Mouse (Mus musculus): ENCODE measurements around the gene Ccdc171.
A peak's percentile ranks its signal among the peaks of the same experiment; 100 is the strongest.
"Not testable (repeated sequence)": the region's sequence is repeated elsewhere in the genome, so short reads cannot be mapped to it uniquely, and the experiment has no call there.

The Ccdc171 gene

GRCm38 (mm10) chr4:83524843-83525689, at the start of gene Ccdc171:
TSS of gene Ccdc171 (plus strand) at chr4:83525545.
- DNase-seq (ENCODE audit: low read depth, low spot score), result peak; percentile 89

- DNase-seq (ENCODE audit: low read depth, low spot score), result no peak
Measured at GRCm38 (mm10) chr4:83485250-83485649, 40.1 kb upstream of the Ccdc171 start.

GRCm38 (mm10) chr4:83485735-83486116, 39.6 kb upstream of the Ccdc171 start:
- DNase-seq (ENCODE audit: low read depth, low spot score), result peak; percentile 79

- peak; percentile 83 for DNase-seq (ENCODE audit: low read depth, low spot score)
Measured at GRCm38 (mm10) chr4:83486117-83486901, 39.0 kb upstream of the Ccdc171 start, which contains the start of gene Psip1. TSS of gene Psip1 (minus strand) at chr4:83486459.

- DNase-seq (ENCODE audit: low read depth, low spot score), result no peak
Measured at GRCm38 (mm10) chr4:83489121-83489520, 36.2 kb upstream of the Ccdc171 start.

GRCm38 (mm10) chr4:83493112-83493511, 32.2 kb upstream of the Ccdc171 start:
- DNase-seq (ENCODE audit: low read depth, low spot score), result no peak

- DNase-seq (ENCODE audit: low read depth, low spot score), result not testable (repeated sequence)
Measured at GRCm38 (mm10) chr4:83497013-83497412, 28.3 kb upstream of the Ccdc171 start.

- DNase-seq (ENCODE audit: low read depth, low spot score), result peak; percentile 73
Measured at GRCm38 (mm10) chr4:83500154-83501036, 24.9 kb upstream of the Ccdc171 start.

- no peak for DNase-seq (ENCODE audit: low read depth, low spot score)
Measured at GRCm38 (mm10) chr4:83501037-83501430, 24.3 kb upstream of the Ccdc171 start.

GRCm38 (mm10) chr4:83509600-83509999, 15.7 kb upstream of the Ccdc171 start:
- no peak for DNase-seq (ENCODE audit: low read depth, low spot score)

GRCm38 (mm10) chr4:83511083-83511482, 14.3 kb upstream of the Ccdc171 start:
- no peak for DNase-seq (ENCODE audit: low read depth, low spot score)

GRCm38 (mm10) chr4:83512217-83512616, 13.1 kb upstream of the Ccdc171 start:
- DNase-seq (ENCODE audit: low read depth, low spot score), result no peak

GRCm38 (mm10) chr4:83512644-83513043, 12.7 kb upstream of the Ccdc171 start:
- DNase-seq (ENCODE audit: low read depth, low spot score), result no peak

GRCm38 (mm10) chr4:83514183-83514582, 11.2 kb upstream of the Ccdc171 start:
- DNase-seq (ENCODE audit: low read depth, low spot score), result no peak

GRCm38 (mm10) chr4:83514976-83515669, 10.2 kb upstream of the Ccdc171 start:
- no peak for DNase-seq (ENCODE audit: low read depth, low spot score)

GRCm38 (mm10) chr4:83516144-83516543, 9.2 kb upstream of the Ccdc171 start:
- not testable (repeated sequence) for DNase-seq (ENCODE audit: low read depth, low spot score)

- no peak for DNase-seq (ENCODE audit: low read depth, low spot score)
Measured at GRCm38 (mm10) chr4:83519148-83519547, 6.2 kb upstream of the Ccdc171 start.

GRCm38 (mm10) chr4:83519807-83520206, 5.5 kb upstream of the Ccdc171 start:
- no peak for DNase-seq (ENCODE audit: low read depth, low spot score)

- peak; percentile 55 for DNase-seq (ENCODE audit: low read depth, low spot score)
Measured at GRCm38 (mm10) chr4:83520308-83520707, 5.0 kb upstream of the Ccdc171 start.

GRCm38 (mm10) chr4:83522066-83522465, 3.3 kb upstream of the Ccdc171 start:
- DNase-seq (ENCODE audit: low read depth, low spot score), result no peak

GRCm38 (mm10) chr4:83524456-83524842, 896 bp upstream of the Ccdc171 start:
- DNase-seq (ENCODE audit: low read depth, low spot score), result no peak
